Mouse (Mus musculus) limb, embryonic 14.5 days (tissue): Measurements from ENCODE around the gene Prrt4. TPM values are rescaled to one million over a fixed set of nuclear protein-coding genes. Genes with fewer than 3 reads are reported as not detected.

ENCODE experiments used
- ATAC-seq: fragments of 200-750 bp; cut with Nextera tagmentation; 2 replicates; pipeline ENCODE4 v1.8.0; 2017; ENCODE audit warnings: low read depth, moderate number of reproducible peaks, moderate TSS enrichment; ENCODE audit not compliant: low FRiP score
- DNase-seq: peaks from one replicate; pipeline ENCODE4 v3.0.0-alpha.2; 2015; ENCODE audit warnings: low spot score
- H3K27ac ChIP-seq: fragments of 300-500 bp; sonication (generic); replicated peaks from 2 replicates; pipeline ENCODE4 v1.5.1; 2014; ENCODE audit warnings: low read depth, mild to moderate bottlenecking, low read length, moderate library complexity, mixed read lengths
- H3K27me3 ChIP-seq: fragments of 300-500 bp; sonication (generic); 2 replicates; pipeline ENCODE4 v1.6.1; 2014; ENCODE audit warnings: low read length, mixed read lengths; ENCODE audit not compliant: control insufficient read depth, insufficient read depth
- H3K36me3 ChIP-seq: fragments of 300-500 bp; sonication (generic); 2 replicates; pipeline ENCODE4 v1.6.1; 2014; ENCODE audit warnings: mild to moderate bottlenecking, low read length, moderate library complexity, mixed read lengths; ENCODE audit not compliant: control insufficient read depth, insufficient read depth
- H3K4me1 ChIP-seq: fragments of 300-500 bp; sonication (generic); 2 replicates; pipeline ENCODE4 v1.6.1; 2014; ENCODE audit warnings: antibody characterized with exemption, low read length, mixed read lengths; ENCODE audit not compliant: control insufficient read depth, insufficient read depth
- H3K4me2 ChIP-seq: fragments of 300-500 bp; sonication (generic); replicated peaks from 2 replicates; pipeline ENCODE4 v1.6.1; 2014; ENCODE audit warnings: low read depth, mild to moderate bottlenecking, low read length, moderate library complexity; ENCODE audit not compliant: severe bottlenecking
- H3K4me3 ChIP-seq: fragments of 300-500 bp; sonication (generic); replicated peaks from 2 replicates; pipeline ENCODE4 v1.5.1; 2014; ENCODE audit warnings: low read length
- H3K9ac ChIP-seq: fragments of 300-500 bp; sonication (generic); 2 replicates; pipeline ENCODE4 v1.6.1; 2014; ENCODE audit warnings: mild to moderate bottlenecking, low read depth, low read length, moderate library complexity; ENCODE audit not compliant: severe bottlenecking
- H3K9me3 ChIP-seq: fragments of 300-500 bp; sonication (generic); 2 replicates; pipeline ENCODE4 v1.6.1; 2016; ENCODE audit warnings: low read length; ENCODE audit not compliant: control insufficient read depth
- POLR2A ChIP-seq: fragments of 200-500 bp; IDR thresholded peaks from 2 replicates; pipeline ENCODE4 v1.8.0; 2012; ENCODE audit warnings: inconsistent platforms, mild to moderate bottlenecking, moderate library complexity, borderline replicate concordance; ENCODE audit not compliant: insufficient read depth, insufficient read length; ENCODE audit errors: extremely low read depth
- WGBS: fragments of 180-500 bp; shearing (Covaris S2); extraction: QIAGEN DNeasy Blood & Tissue Kit; methylation state at CpG from one replicate; pipeline ENCODE4 v1.1.7; 2014; 5-methylcytosine and 5-hydroxymethylcytosine counted together
- microRNA-seq: library from miRNA; unstranded; fragments of <30 nt; microRNA quantifications from one replicate; pipeline ENCODE4, GENCODE M21; 2016
- polyA plus RNA-seq, 2 experiments: library from polyadenylated mRNA; depleted of rRNA in 1 of 2; stranded (reverse) in 1 of 2; unstranded in 1 of 2; fragments of >200 nt; fragmentation: Nextera tagmentation in 1 of 2; extraction: Ambion mirVana in 1 of 2; gene quantifications; 2 replicates each; pipeline versions ENCODE4 v1.2.1 to v1.2.3; 2012 to 2014

Gene Prrt4
- polyA plus RNA-seq, 2 experiments = 0.92 to 1.2 TPM

GRCm38 (mm10) chr6:29126878-29127426 lies 52.4 kb downstream of the Prrt4 start:
- DNase-seq (no peak), ATAC-seq (no peak)
- H3K4me2 ChIP-seq = no peak overlapping the region
- 91% methylated on average over 7 of the region's 7 CpGs for WGBS
- TF ChIP-seq POLR2A = no peak
- no peaks in the 10 kb centered on the region for H3K4me1 ChIP-seq
- peaks cover 73% of the 10 kb centered on the region for H3K36me3 ChIP-seq
- H3K9me3 ChIP-seq = no peaks in the 10 kb centered on the region
- no peak overlapping the region for H3K27ac ChIP-seq
- H3K9ac ChIP-seq = no peak overlapping the region
- H3K27me3 ChIP-seq = no peaks in the 10 kb centered on the region
- no peak overlapping the region for H3K4me3 ChIP-seq

- WGBS = 93% methylated on average over 13 of the region's 13 CpGs
- no peak overlapping the region for H3K9ac ChIP-seq
- H3K4me1 ChIP-seq = peaks cover 5% of the 10 kb centered on the region; the same call in 1 of the 2 replicates
- DNase-seq (no peak), ATAC-seq (no peak)
- no peak overlapping the region for H3K4me2 ChIP-seq
- no peaks in the 10 kb centered on the region for H3K9me3 ChIP-seq
- TF ChIP-seq POLR2A = no peak
- peaks cover 11% of the 10 kb centered on the region for H3K36me3 ChIP-seq
- no peak overlapping the region for H3K4me3 ChIP-seq
- H3K27ac ChIP-seq = no peak overlapping the region
- no peaks in the 10 kb centered on the region for H3K27me3 ChIP-seq
Measured at GRCm38 (mm10) chr6:29119990-29120389, 59.4 kb downstream of the Prrt4 start.

Small RNA genes lying within 50 kb of the gene (microRNA-seq; reads per million reads assigned to microRNA genes)
- gene Gm24303 = not detected

Other genes with a start within 250 kb of the Prrt4 start
- 0.03 TPM in 1 of 2 replicates, not detected in the other for gene Lep, start 119.4 kb downstream of the Prrt4 start, polyA plus RNA-seq (2012; rRNA removed)
- not detected in 2 replicates for gene Lep, start 119.4 kb downstream of the Prrt4 start, polyA plus RNA-seq (2014; fragmentation: Nextera tagmentation; extraction: Ambion mirVana)
- gene Rbm28, start 14.6 kb downstream of the Prrt4 start, polyA plus RNA-seq (2012; rRNA removed) = 45.9 and 59.8 TPM in 2 replicates
- gene Rbm28, start 14.6 kb downstream of the Prrt4 start, polyA plus RNA-seq (2014; fragmentation: Nextera tagmentation; extraction: Ambion mirVana) = 35.7 and 47.7 TPM in 2 replicates
- 42.1 and 53.1 TPM in 2 replicates for gene Impdh1, start 36.8 kb upstream of the Prrt4 start, polyA plus RNA-seq (2012; rRNA removed)
- gene Impdh1, start 36.8 kb upstream of the Prrt4 start, polyA plus RNA-seq (2014; fragmentation: Nextera tagmentation; extraction: Ambion mirVana) = 46.6 and 49.2 TPM in 2 replicates
- 39.7 and 48.1 TPM in 2 replicates for gene Hilpda, start 92.9 kb upstream of the Prrt4 start, polyA plus RNA-seq (2012; rRNA removed)
- gene Hilpda, start 92.9 kb upstream of the Prrt4 start, polyA plus RNA-seq (2014; fragmentation: Nextera tagmentation; extraction: Ambion mirVana) = 48.1 and 53.7 TPM in 2 replicates
- gene Fam71f2, start 100.0 kb upstream of the Prrt4 start, polyA plus RNA-seq (2012; rRNA removed) = 2.6 and 3.8 TPM in 2 replicates
- 0.57 and 0.70 TPM in 2 replicates for gene Fam71f2, start 100.0 kb upstream of the Prrt4 start, polyA plus RNA-seq (2014; fragmentation: Nextera tagmentation; extraction: Ambion mirVana)
- gene Fam71f1, start 139.6 kb upstream of the Prrt4 start, polyA plus RNA-seq (2012; rRNA removed) = 0.10 and 0.27 TPM in 2 replicates
- gene Fam71f1, start 139.6 kb upstream of the Prrt4 start, polyA plus RNA-seq (2014; fragmentation: Nextera tagmentation; extraction: Ambion mirVana) = 0.23 TPM in 1 of 2 replicates, not detected in the other
- 354 and 382 TPM in 2 replicates for gene Calu, start 168.5 kb upstream of the Prrt4 start, polyA plus RNA-seq (2012; rRNA removed)
- 536 and 540 TPM in 2 replicates for gene Calu, start 168.5 kb upstream of the Prrt4 start, polyA plus RNA-seq (2014; fragmentation: Nextera tagmentation; extraction: Ambion mirVana)
- gene Opn1sw, start 208.9 kb upstream of the Prrt4 start, polyA plus RNA-seq (2012; rRNA removed) = 1.3 and 2.1 TPM in 2 replicates
- 2.0 and 2.3 TPM in 2 replicates for gene Opn1sw, start 208.9 kb upstream of the Prrt4 start, polyA plus RNA-seq (2014; fragmentation: Nextera tagmentation; extraction: Ambion mirVana)
- gene Ccdc136, start 216.7 kb upstream of the Prrt4 start, polyA plus RNA-seq (2012; rRNA removed) = 25.3 and 26.0 TPM in 2 replicates
- gene Ccdc136, start 216.7 kb upstream of the Prrt4 start, polyA plus RNA-seq (2014; fragmentation: Nextera tagmentation; extraction: Ambion mirVana) = 26.2 and 26.8 TPM in 2 replicates